14 mouse cellular contexts compared by ENCODE assay signal in genomic region chr7:125645413-125645812, GRCm38 (mm10). TPM values are rescaled to one million over a fixed set of nuclear protein-coding genes. Genes with fewer than 3 reads are reported as not detected.
"Had no signal": no experiment of that assay in that cellular context is flagged by ENCODE, and none has a peak within 500 bp of the region (broad histone marks: within the 10 kb centered on the region; RNA-seq: fewer than 3 reads in every experiment).

No protein-coding gene starts in this region.

- ATAC-seq: midbrain, embryonic 13.5 days had no signal

- H3K27ac ChIP-seq: kidney, embryonic 15.5 days; limb, embryonic 13.5 days; liver, embryonic 14.5 days; midbrain, embryonic 13.5 days had no signal

- H3K27me3 ChIP-seq: kidney, embryonic 15.5 days; limb, embryonic 13.5 days; midbrain, embryonic 13.5 days had no signal

- H3K9me3 ChIP-seq: kidney, embryonic 15.5 days; limb, embryonic 13.5 days; midbrain, embryonic 13.5 days had no signal

- H3K4me2 ChIP-seq: kidney, embryonic 15.5 days; limb, embryonic 13.5 days; midbrain, embryonic 13.5 days had no signal

- H3K9ac ChIP-seq: kidney, embryonic 15.5 days; limb, embryonic 13.5 days; liver, embryonic 14.5 days; midbrain, embryonic 13.5 days had no signal

- H3K4me3 ChIP-seq: kidney, embryonic 15.5 days; limb, embryonic 13.5 days; midbrain, embryonic 13.5 days had no signal

- DNase-seq: kidney, adult 2 months; kidney, postnatal 14 days; layer of hippocampus, adult 9-11 months; layer of hippocampus, postnatal 36 days; lung, adult 18-20 months; right cerebral cortex, adult 18-20 months; right cerebral cortex, postnatal 25 days; thymus, adult 18-20 months; thymus, postnatal 14 days had no signal

- H3K4me1 ChIP-seq: kidney, embryonic 15.5 days; limb, embryonic 13.5 days; midbrain, embryonic 13.5 days had no signal

RNA-seq across cellular contexts. Expression of gene Il21r, which starts 42.2 kb away (rescaled TPM):
- polyA plus RNA-seq: neural tube, embryonic 14.5 days had no signal
